Mouse (Mus musculus): Measurements from ENCODE around the gene Man2a1. TPM values are rescaled to one million over a fixed set of nuclear protein-coding genes. Genes with fewer than 3 reads are reported as not detected.

Gene Man2a1
- 11.9 and 13.7 TPM in 2 replicates for polyA plus RNA-seq (2015; fragmentation: Nextera tagmentation; extraction: Ambion mirVana)

DNA sequence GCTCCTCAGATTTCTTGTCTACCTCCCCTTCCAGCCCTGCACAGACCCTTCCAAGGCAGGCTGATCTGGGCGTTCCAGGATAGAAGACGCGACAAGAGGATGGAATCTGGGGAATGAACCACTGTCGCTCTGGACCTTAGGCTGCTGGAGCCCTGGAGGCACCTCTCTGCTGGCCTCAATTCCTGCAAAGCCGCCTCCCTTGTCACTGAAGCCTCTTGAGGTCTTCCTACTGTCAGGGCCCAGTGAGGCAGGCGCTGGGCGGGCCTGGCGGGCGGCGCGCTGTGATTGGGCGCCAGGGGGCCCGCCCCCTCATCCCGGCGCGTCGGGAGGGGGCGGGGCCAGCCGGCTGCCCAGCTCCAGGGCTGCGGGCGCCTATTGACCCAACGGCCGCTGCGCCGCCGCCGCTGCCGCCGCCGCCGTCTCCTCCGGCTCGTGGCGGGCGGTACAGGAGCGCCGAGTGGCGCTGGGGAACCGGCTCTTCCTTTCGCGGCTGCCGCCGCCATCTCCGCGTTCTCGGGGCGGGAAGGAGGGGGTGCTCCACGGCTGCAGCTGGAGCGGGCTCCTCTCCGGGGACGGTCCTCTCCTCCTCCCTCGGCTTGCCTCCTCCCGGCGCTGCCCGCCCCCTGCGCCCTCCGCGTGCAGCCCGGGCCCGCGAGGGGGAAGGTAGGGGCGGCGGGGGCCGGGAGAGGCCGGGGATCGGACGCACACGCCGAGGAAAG is at the start of gene Man2a1:
Gene Man2a1, plus strand, starts transcription at position 365 of the 719 bp plus-strand sequence.
- peak within 1 kb of the TSS; percentile 97 for H3K9ac ChIP-seq (ENCODE audit: low read length)
- peak within 1 kb of the TSS; percentile 96 for H3K27ac ChIP-seq (ENCODE audit: low read length)
- no peaks in the 10 kb centered on the region for H3K36me3 ChIP-seq (ENCODE audit: control insufficient read depth, insufficient read depth, low read length)
- WGBS, result under 1% methylated on average over 58 of the region's 69 CpGs
- H3K4me1 ChIP-seq (ENCODE audit: control insufficient read depth, insufficient read depth, low read length), result peaks cover 29% of the 10 kb centered on the region
- no peaks in the 10 kb centered on the region for H3K9me3 ChIP-seq (replicated peaks; ENCODE audit: control insufficient read depth, low read length)
- H3K27me3 ChIP-seq (ENCODE audit: control insufficient read depth, insufficient read depth, low read length), result no peaks in the 10 kb centered on the region
- peak; percentile 94 for ATAC-seq (ENCODE audit: insufficient read depth, low FRiP score)
- peak within 1 kb of the TSS; percentile 77 for H3K4me2 ChIP-seq (ENCODE audit: low read depth, low read length)
- H3K4me3 ChIP-seq (replicated peaks; ENCODE audit: low read length), result peak within 1 kb of the TSS; percentile 95

DNA sequence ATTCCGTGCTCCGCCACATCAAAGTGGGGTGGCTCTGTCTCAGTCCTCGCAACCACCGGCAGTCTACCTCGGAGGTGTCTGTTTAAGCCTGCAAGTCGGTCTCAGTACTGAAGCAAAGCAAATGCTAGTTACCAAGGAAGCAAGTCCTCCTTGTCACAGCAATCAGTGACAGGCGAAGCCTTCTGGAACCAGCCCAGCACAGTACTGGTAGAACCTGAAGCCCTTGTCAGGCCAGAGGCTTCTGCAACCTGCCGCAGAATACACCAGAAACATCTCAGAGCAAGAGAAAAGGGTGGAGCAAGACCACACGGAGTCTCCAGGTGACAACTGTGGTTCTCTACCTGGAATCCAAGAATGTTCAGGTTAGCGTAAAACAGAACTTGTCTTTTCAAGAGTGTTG is 47.2 kb upstream of the Man2a1 start:
- H3K27me3 ChIP-seq (ENCODE audit: control insufficient read depth, insufficient read depth, low read length), result no peaks in the 10 kb centered on the region
- H3K9ac ChIP-seq (ENCODE audit: low read length), result no peak overlapping the region
- H3K4me1 ChIP-seq (ENCODE audit: control insufficient read depth, insufficient read depth, low read length), result no peaks in the 10 kb centered on the region
- H3K4me3 ChIP-seq (replicated peaks; ENCODE audit: low read length), result no peak overlapping the region
- WGBS, result 90% methylated on average over 10 of the region's 10 CpGs
- no peaks in the 10 kb centered on the region for H3K36me3 ChIP-seq (ENCODE audit: control insufficient read depth, insufficient read depth, low read length)
- no peak overlapping the region for H3K27ac ChIP-seq (ENCODE audit: low read length)
- no peak for ATAC-seq (ENCODE audit: insufficient read depth, low FRiP score)
- no peak overlapping the region for H3K4me2 ChIP-seq (ENCODE audit: low read depth, low read length)
- H3K9me3 ChIP-seq (replicated peaks; ENCODE audit: control insufficient read depth, low read length), result no peaks in the 10 kb centered on the region

DNA sequence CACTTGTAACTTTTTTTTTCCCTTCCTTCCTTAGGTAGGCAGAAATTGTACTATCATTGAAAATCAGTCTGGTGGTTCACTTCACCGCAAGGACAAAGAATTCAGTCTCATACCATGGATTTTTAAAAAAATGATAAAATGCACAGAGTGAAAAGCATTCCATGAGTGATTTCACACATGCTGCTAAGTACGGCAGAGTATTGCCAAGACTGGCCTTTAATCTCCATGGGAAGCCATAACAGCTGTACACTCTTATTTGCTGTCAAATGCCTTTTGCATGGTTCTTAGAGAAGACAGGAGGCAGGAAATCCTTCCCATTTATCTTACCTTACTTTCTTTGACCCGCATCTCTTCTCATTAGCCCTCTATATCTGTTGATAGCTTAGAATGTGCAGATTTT is 45.6 kb upstream of the Man2a1 start:
- H3K4me1 ChIP-seq (ENCODE audit: control insufficient read depth, insufficient read depth, low read length), result peaks cover 4% of the 10 kb centered on the region; the same call in 1 of the 2 replicates

DNA sequence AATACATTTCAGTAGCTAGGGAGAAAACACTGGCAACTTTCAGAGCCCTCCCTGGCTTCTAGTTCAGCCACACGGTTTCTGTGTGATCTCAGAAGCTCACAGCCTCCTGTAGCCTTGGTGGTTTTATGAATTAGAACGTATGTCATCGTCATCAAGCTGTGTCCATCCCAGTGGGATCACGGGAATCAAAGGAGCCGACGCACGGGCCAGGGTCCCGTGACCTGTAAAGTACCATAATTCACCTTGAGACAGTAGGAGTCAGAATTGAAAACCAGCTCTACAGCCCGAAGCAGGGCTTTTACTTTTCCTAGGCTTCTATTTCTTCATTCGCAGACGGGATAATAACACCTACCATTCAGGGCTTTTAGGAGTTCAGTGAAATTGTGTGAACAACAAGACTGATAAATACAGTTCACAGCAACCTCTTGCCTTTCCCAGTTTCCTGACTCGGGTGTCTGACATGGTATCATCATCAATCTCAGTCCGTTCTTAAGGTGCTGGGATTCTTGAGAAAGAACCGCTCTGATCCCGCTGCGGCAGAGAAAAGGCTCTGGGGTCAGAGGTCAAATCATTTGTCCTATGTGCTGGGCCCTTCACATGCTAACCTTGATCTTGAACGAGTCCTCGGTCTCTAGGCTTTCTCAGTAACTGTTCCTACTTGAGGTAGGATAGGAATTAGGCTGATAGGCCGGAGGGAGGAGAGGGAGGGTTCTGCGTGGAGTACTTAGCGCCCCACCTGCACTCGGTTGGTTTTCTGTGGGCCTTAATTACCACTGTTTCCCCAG is 43.7 kb upstream of the Man2a1 start:
- WGBS, result 85% methylated on average over 22 of the region's 22 CpGs
- Histone ChIP-seq H3K9me3 (replicated peaks; ENCODE audit: control insufficient read depth, low read length) (no peaks in the 10 kb centered on the region), H3K27me3 (ENCODE audit: control insufficient read depth, insufficient read depth, low read length) (no peaks in the 10 kb centered on the region), H3K27ac (ENCODE audit: low read length) (no peak overlapping the region), H3K4me3 (replicated peaks; ENCODE audit: low read length) (no peak overlapping the region), H3K4me2 (ENCODE audit: low read depth, low read length) (no peak overlapping the region), H3K36me3 (ENCODE audit: control insufficient read depth, insufficient read depth, low read length) (no peaks in the 10 kb centered on the region), H3K4me1 (ENCODE audit: control insufficient read depth, insufficient read depth, low read length) (peaks cover 4% of the 10 kb centered on the region; the same call in 1 of the 2 replicates), H3K9ac (ENCODE audit: low read length) (no peak overlapping the region)
- no peak; the same call in 1 of the 2 replicates for ATAC-seq (ENCODE audit: insufficient read depth, low FRiP score)

More for the DNA sequence above, 45.6 kb upstream of the Man2a1 start:
- Histone ChIP-seq H3K27me3 (ENCODE audit: control insufficient read depth, insufficient read depth, low read length) (no peaks in the 10 kb centered on the region), H3K9me3 (replicated peaks; ENCODE audit: control insufficient read depth, low read length) (no peaks in the 10 kb centered on the region), H3K4me3 (replicated peaks; ENCODE audit: low read length) (no peak overlapping the region), H3K4me2 (ENCODE audit: low read depth, low read length) (no peak overlapping the region), H3K36me3 (ENCODE audit: control insufficient read depth, insufficient read depth, low read length) (no peaks in the 10 kb centered on the region), H3K27ac (ENCODE audit: low read length) (no peak overlapping the region), H3K9ac (ENCODE audit: low read length) (no peak overlapping the region)
- no peak for ATAC-seq (ENCODE audit: insufficient read depth, low FRiP score)
- 50% methylated on average over 3 of the region's 3 CpGs for WGBS

DNA sequence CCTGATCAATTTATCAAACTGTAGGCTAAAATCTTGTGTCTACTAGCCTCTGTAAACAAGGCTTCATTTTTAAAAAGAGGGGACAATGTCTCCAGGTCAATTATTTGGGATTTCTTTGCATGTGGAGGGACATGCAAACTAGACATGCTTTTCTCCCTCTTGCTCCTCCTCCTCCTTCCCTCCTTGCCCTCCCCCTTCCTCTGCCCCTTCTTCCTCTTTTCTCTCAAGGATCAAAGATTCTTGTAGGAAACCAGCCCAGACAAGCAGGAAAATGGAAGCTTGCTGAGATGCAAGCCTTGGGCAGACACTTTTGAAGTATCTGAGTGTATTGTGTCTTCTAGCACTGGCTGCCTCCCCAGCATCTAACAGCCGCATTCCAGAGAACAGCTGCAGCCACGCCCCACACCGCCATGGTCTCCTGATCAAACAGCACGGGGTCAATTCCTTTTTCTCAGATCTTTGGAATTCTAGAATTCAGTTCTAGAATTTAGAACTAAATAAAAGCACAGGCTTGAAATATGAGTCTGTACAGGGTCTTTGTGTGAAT is 41.5 kb upstream of the Man2a1 start:
- no peaks in the 10 kb centered on the region for H3K27me3 ChIP-seq (ENCODE audit: control insufficient read depth, insufficient read depth, low read length)
- H3K9ac ChIP-seq (ENCODE audit: low read length), result no peak overlapping the region
- H3K4me3 ChIP-seq (replicated peaks; ENCODE audit: low read length), result peak overlapping the region; percentile 8; the same call in 1 of the 2 replicates
- H3K4me1 ChIP-seq (ENCODE audit: control insufficient read depth, insufficient read depth, low read length), result peaks cover 4% of the 10 kb centered on the region; the same call in 1 of the 2 replicates
- ATAC-seq (ENCODE audit: insufficient read depth, low FRiP score), result peak; percentile 62; the same call in 1 of the 2 replicates
- H3K27ac ChIP-seq (ENCODE audit: low read length), result peak overlapping the region; percentile 46; the same call in 1 of the 2 replicates
- no peaks in the 10 kb centered on the region for H3K36me3 ChIP-seq (ENCODE audit: control insufficient read depth, insufficient read depth, low read length)
- no peaks in the 10 kb centered on the region for H3K9me3 ChIP-seq (replicated peaks; ENCODE audit: control insufficient read depth, low read length)
- peak overlapping the region; percentile 36 for H3K4me2 ChIP-seq (ENCODE audit: low read depth, low read length)
- WGBS, result 2% methylated on average over 4 of the region's 4 CpGs

DNA sequence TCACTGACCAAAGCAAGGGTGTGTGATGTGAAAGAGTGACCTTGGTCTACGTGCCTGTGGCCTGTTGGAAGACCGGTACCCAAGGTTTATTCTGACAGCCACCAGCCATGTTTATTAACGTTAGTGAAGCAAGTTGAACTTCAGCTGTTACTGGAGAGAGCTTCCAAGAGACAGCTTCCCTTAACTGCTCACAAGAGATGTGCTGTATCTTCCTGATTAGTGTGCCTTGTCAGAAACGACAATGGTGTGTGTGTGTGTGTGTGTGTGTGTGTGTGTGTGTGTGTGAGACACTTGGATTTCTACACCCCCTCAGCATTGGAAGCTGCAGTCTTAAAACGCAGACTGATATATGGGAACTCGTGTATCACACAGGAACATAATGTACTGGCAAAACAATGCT is 34.1 kb upstream of the Man2a1 start:
- Histone ChIP-seq H3K9me3 (replicated peaks; ENCODE audit: control insufficient read depth, low read length) (no peaks in the 10 kb centered on the region), H3K27me3 (ENCODE audit: control insufficient read depth, insufficient read depth, low read length) (no peaks in the 10 kb centered on the region), H3K4me2 (ENCODE audit: low read depth, low read length) (no peak overlapping the region), H3K27ac (ENCODE audit: low read length) (no peak overlapping the region), H3K4me3 (replicated peaks; ENCODE audit: low read length) (no peak overlapping the region), H3K36me3 (ENCODE audit: control insufficient read depth, insufficient read depth, low read length) (no peaks in the 10 kb centered on the region), H3K9ac (ENCODE audit: low read length) (no peak overlapping the region), H3K4me1 (ENCODE audit: control insufficient read depth, insufficient read depth, low read length) (no peaks in the 10 kb centered on the region)
- ATAC-seq (ENCODE audit: insufficient read depth, low FRiP score), result no peak
- 71% methylated on average over 6 of the region's 6 CpGs for WGBS

DNA sequence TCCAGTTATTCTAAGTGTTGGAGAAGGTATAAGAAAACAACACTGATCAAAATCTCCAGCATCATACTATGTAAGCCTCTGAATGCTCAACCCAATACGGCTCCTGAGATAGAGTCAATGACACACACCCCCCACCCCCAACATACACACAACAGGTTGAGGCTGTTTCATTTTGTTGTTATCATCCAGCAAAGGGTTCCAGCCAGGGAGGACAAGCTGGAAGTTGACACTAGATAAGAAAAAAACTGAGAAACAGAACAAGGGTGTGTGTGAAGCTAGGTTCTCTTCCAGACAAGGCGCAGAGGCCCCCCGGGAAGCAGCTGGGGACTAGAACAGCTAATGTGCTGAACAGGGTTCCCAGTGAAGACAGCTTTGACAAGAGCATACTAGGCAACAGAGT is 33.0 kb upstream of the Man2a1 start:
- Histone ChIP-seq H3K27me3 (ENCODE audit: control insufficient read depth, insufficient read depth, low read length) (no peaks in the 10 kb centered on the region), H3K4me3 (replicated peaks; ENCODE audit: low read length) (no peak overlapping the region), H3K4me1 (ENCODE audit: control insufficient read depth, insufficient read depth, low read length) (no peaks in the 10 kb centered on the region), H3K36me3 (ENCODE audit: control insufficient read depth, insufficient read depth, low read length) (no peaks in the 10 kb centered on the region), H3K4me2 (ENCODE audit: low read depth, low read length) (no peak overlapping the region), H3K27ac (ENCODE audit: low read length) (no peak overlapping the region), H3K9me3 (replicated peaks; ENCODE audit: control insufficient read depth, low read length) (no peaks in the 10 kb centered on the region), H3K9ac (ENCODE audit: low read length) (no peak overlapping the region)
- 74% methylated on average over 3 of the region's 3 CpGs for WGBS
- no peak for ATAC-seq (ENCODE audit: insufficient read depth, low FRiP score)

DNA sequence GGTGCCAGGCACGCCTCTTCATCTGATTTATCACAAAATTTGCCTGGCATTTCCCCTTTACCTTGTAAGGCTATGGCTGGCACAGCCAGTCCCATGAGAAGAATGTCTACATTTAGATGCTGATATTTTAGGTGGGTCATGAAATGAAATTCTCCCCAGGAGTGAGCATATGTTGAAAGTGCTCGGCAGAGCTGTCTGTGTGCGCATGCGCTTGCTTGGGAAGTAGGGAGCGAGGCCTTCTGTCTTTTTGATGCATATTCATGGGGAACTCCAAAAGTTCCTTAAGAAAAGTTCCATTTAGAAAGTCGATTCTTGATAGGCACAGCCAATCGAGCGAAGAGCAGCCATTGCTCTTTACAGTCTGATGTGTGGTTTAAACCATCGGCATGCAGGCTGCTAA is 26.6 kb upstream of the Man2a1 start:
- peaks cover 10% of the 10 kb centered on the region; the same call in 1 of the 2 replicates for H3K4me1 ChIP-seq (ENCODE audit: control insufficient read depth, insufficient read depth, low read length)
- no peaks in the 10 kb centered on the region for H3K36me3 ChIP-seq (ENCODE audit: control insufficient read depth, insufficient read depth, low read length)
- H3K4me3 ChIP-seq (replicated peaks; ENCODE audit: low read length), result no peak overlapping the region
- no peak overlapping the region for H3K9ac ChIP-seq (ENCODE audit: low read length)
- no peaks in the 10 kb centered on the region for H3K27me3 ChIP-seq (ENCODE audit: control insufficient read depth, insufficient read depth, low read length)
- 93% methylated on average over 9 of the region's 9 CpGs for WGBS
- no peak overlapping the region for H3K27ac ChIP-seq (ENCODE audit: low read length)
- no peak overlapping the region for H3K4me2 ChIP-seq (ENCODE audit: low read depth, low read length)
- no peak for ATAC-seq (ENCODE audit: insufficient read depth, low FRiP score)
- H3K9me3 ChIP-seq (replicated peaks; ENCODE audit: control insufficient read depth, low read length), result no peaks in the 10 kb centered on the region

DNA sequence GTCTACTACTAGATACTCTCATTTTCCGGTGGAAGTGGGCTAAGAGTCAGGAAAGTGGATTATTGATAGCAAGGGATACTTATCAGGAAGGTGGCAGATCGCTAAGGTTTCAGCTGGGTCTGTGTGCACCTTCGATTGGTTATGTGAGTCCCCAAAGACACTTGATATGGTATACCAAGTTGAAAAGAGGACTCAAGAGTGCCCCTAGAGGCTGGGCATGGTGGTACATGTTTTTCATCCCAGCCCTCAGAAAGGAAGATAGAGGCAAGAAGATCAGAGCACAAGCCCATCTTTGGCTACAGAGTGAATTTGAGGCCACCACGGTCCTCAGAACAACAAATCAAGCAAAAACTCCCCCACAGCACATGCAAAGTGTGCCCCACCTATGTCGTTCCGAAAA is 25.3 kb upstream of the Man2a1 start:
- H3K27ac ChIP-seq (ENCODE audit: low read length), result no peak overlapping the region
- no peak overlapping the region for H3K4me3 ChIP-seq (replicated peaks; ENCODE audit: low read length)
- H3K9ac ChIP-seq (ENCODE audit: low read length), result no peak overlapping the region
- no peaks in the 10 kb centered on the region for H3K9me3 ChIP-seq (replicated peaks; ENCODE audit: control insufficient read depth, low read length)
- no peaks in the 10 kb centered on the region for H3K27me3 ChIP-seq (ENCODE audit: control insufficient read depth, insufficient read depth, low read length)
- WGBS, result 81% methylated on average over 6 of the region's 6 CpGs
- H3K36me3 ChIP-seq (ENCODE audit: control insufficient read depth, insufficient read depth, low read length), result no peaks in the 10 kb centered on the region
- H3K4me2 ChIP-seq (ENCODE audit: low read depth, low read length), result no peak overlapping the region
- ATAC-seq (ENCODE audit: insufficient read depth, low FRiP score), result no peak
- H3K4me1 ChIP-seq (ENCODE audit: control insufficient read depth, insufficient read depth, low read length), result peaks cover 10% of the 10 kb centered on the region; the same call in 1 of the 2 replicates
